Mouse (Mus musculus) megakaryocyte, embryonic 14.5 days (primary cell): Measurements from ENCODE around the gene Msantd2. TPM values are rescaled to one million over a fixed set of nuclear protein-coding genes. Genes with fewer than 3 reads are reported as not detected.
A peak's percentile ranks its signal among the peaks of the same experiment; 100 is the strongest.

Source experiments
- H3K27me3 ChIP-seq: replicated peaks from 2 replicates; pipeline ENCODE3; 2012; ENCODE audit warnings: inconsistent platforms
- H3K36me3 ChIP-seq: replicated peaks from 2 replicates; pipeline ENCODE3; 2012; ENCODE audit warnings: low read length, inconsistent platforms, mixed read lengths
- H3K4me1 ChIP-seq: 2 replicates; pipeline ENCODE4 v1.6.1; 2012; ENCODE audit warnings: inconsistent platforms
- H3K4me3 ChIP-seq: replicated peaks from 2 replicates; pipeline ENCODE3; 2012; ENCODE audit warnings: moderate library complexity, mild to moderate bottlenecking, inconsistent platforms
- H3K9me3 ChIP-seq: 2 replicates; pipeline ENCODE4 v1.6.1; 2012; ENCODE audit warnings: inconsistent platforms
- FLI1 ChIP-seq: IDR thresholded peaks from 2 replicates; pipeline ENCODE4 v1.6.1; 2012; ENCODE audit warnings: low read length, inconsistent platforms, mixed read lengths
- GATA1 ChIP-seq: IDR thresholded peaks from 3 replicates; pipeline ENCODE4 v1.6.1; 2012; ENCODE audit warnings: mixed read lengths, low read length, inconsistent platforms, borderline replicate concordance
- polyA plus RNA-seq: library from polyadenylated mRNA; stranded (reverse); fragments of >175 nt; gene quantifications from 2 replicates; pipeline ENCODE4 v1.2.3, GENCODE M21; 2012; ENCODE audit warnings: low replicate concordance; ENCODE audit not compliant: insufficient read depth

Gene Msantd2
- polyA plus RNA-seq, 1 experiment: 3.5 TPM

DNA sequence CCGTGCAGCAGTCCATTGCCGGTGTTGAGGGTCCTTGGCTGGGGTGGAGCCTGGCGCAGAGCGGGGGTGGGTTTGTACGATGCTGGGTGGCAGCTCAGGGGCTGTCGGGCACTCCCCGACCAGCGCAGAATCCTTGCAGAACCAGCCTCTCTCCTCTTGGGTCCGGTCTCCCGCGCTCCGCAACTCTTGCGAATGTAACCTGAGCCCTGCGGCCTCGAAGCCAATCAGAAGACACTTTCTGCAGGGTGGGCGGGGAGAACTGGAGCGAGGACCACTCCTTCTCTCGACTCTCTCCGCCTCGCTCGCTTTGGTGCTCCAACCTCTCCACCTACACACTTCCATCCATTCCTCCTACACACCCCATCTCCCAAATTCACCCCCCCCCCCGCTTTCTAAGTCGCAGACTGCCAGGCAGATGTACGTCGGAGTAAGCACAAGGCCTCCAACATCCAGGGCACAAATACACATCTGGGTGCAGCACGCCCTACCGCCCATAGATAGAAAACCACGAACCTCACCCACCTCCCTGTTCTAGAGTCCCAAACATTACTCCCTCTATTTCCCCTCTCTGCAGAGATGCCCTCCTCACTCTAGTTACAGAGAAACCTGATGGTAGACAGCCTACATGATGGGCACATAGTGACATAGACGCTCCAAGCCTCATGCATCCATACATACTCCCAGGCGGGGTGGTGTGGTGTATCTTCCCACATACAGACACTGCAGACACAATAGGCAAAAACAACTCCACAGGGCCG, 63.6 kb downstream of the Msantd2 start, which contains the start of gene Nrgn:
Gene Nrgn (minus strand): TSS at position 369 of the 758 bp plus-strand sequence.
- H3K27me3 ChIP-seq: no peaks in the 10 kb centered on the region
- TF ChIP-seq FLI1 (no peak), GATA1 (no peak)
- no peaks in the 10 kb centered on the region for H3K9me3 ChIP-seq
- H3K4me1 ChIP-seq: peaks cover 95% of the 10 kb centered on the region
- H3K4me3 ChIP-seq: peak within 1 kb of the TSS; percentile 99
- peaks cover 47% of the 10 kb centered on the region for H3K36me3 ChIP-seq

DNA sequence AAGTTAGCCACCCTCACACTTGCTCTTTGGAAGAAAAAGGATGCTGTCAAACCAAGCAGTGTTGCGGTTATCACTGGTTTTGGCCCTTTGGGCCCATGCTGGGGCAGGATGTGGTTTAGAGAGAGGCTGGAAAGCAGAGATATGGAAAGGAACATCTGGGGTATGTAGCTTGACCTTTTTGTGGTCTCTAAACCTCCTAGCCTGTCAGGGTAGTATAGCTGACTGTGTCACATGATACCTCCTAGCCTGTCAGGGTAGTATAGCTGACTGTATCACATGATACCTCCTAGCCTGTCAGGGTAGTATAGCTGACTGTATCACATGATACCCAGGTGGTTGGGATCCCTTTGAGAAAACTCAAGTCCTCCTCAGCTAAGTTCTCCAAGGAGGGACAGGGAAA, 65.2 kb downstream of the Msantd2 start:
- no peaks in the 10 kb centered on the region for H3K9me3 ChIP-seq
- H3K4me3 ChIP-seq: peak overlapping the region; percentile 99
- H3K36me3 ChIP-seq: peaks cover 31% of the 10 kb centered on the region
- H3K27me3 ChIP-seq: no peaks in the 10 kb centered on the region
- H3K4me1 ChIP-seq: peaks cover 95% of the 10 kb centered on the region
- TF ChIP-seq GATA1: peak; percentile 84; the same call in 2 of the 3 replicates
- TF ChIP-seq FLI1: peak; percentile 43; the same call in 1 of the 2 replicates

DNA sequence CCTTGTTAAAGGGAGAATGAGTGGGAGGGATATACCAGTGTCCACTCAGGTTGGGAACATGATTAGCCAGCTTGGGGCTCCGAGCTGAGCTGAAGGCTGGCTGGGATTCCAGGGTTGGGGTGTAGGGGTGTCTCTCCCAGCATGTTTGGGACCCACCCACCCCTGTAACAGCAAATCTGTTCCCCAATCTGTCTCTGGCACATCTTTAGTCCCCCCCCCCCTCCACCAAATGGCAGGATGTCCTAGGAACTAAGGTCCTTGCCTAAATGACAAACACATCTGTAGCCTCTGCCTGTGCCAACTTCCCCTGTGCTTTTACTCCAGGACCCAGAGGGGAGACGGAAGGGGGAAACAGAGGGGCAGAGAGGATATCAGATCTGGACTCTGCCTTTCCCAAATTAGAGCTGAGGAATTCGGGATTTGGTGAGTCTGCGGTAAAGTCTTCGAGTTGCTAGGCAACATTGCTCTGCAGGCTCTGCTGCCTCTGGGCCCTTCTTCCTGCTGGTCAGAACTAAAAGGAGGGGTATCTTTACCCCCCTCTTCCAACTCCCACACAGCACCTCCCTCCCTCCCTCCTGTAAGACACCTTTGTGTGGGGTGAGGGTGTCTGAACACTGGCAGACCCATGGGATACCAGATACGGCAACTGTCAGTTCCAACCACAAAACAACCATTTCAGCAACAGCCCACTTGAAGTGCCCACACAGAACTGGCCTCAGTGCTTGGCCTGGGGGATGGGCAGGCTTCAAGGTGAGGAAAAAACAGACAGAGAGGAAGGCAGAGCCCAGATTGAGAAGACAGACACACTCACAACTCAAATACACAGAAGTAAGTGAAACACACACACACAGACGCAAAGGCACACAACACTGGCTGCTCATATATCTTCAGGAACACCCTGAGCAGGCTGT, 66.0 kb downstream of the Msantd2 start, which contains the start of gene Siae:
Gene Siae (plus strand): TSS at position 861 of the 911 bp plus-strand sequence.
- H3K9me3 ChIP-seq: no peaks in the 10 kb centered on the region
- peak within 1 kb of the TSS; percentile 79 for H3K4me3 ChIP-seq
- no peaks in the 10 kb centered on the region for H3K27me3 ChIP-seq
- no peak for TF ChIP-seq FLI1
- no peak for TF ChIP-seq GATA1
- H3K4me1 ChIP-seq: peaks cover 89% of the 10 kb centered on the region
- peaks cover 26% of the 10 kb centered on the region for H3K36me3 ChIP-seq

- Histone ChIP-seq H3K4me1 (peaks cover 93% of the 10 kb centered on the region), H3K9me3 (no peaks in the 10 kb centered on the region), H3K27me3 (no peaks in the 10 kb centered on the region), H3K36me3 (peaks cover 18% of the 10 kb centered on the region), H3K4me3 (peak overlapping the region; percentile 50)
- TF ChIP-seq GATA1 (no peak), FLI1 (no peak)
These were observed 67.2 kb downstream of the Msantd2 start for GRCm38 (mm10) chr9:37556366-37556765.

DNA sequence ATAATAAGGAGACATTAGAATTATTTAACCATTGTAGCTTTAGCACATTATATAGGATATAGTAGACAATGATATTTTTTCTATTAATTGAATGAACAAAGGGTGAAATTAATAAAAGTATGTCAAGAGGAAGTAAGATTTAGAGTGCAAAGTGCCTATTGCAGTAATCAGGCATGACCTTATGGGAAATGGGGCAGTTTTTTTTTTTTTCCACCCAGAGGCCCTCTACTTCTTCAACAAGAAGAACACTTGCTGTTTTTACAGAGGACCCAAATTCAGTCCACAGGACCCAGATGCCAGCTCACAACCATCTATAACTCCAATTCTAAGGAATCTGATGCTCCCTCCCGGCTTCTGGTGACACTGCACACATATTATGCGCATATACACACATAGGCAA, 71.5 kb downstream of the Msantd2 start:
- Histone ChIP-seq H3K36me3 (peaks cover 21% of the 10 kb centered on the region), H3K4me1 (peaks cover 93% of the 10 kb centered on the region)

GRCm38 (mm10) chr9:37563805-37564204, 74.7 kb downstream of the Msantd2 start:
- peaks cover 93% of the 10 kb centered on the region for H3K4me1 ChIP-seq
- H3K36me3 ChIP-seq: peaks cover 23% of the 10 kb centered on the region
- no peak for TF ChIP-seq GATA1
- no peak for TF ChIP-seq FLI1

More for the DNA sequence above, 71.5 kb downstream of the Msantd2 start:
- Histone ChIP-seq H3K27me3 (no peaks in the 10 kb centered on the region), H3K4me3 (no peak overlapping the region), H3K9me3 (no peaks in the 10 kb centered on the region)
- TF ChIP-seq GATA1 (no peak), FLI1 (no peak)

DNA sequence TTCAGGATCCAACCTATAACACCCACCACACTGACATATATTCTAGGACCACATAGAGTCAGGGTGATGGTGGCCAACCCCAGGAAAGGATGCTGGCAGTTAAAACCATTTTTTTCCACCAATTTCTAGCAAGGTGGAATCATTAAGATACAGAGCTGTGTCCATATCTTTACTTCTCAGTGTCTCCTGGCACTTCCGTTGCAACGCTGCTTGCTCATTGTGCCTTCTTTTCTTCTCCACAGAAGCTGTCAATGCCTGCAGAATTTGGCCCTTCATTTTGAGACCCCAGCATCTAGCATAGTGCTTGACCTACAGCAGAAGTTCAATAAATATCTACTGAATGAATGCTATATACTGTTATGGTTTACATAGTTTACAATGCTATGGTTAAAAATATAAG, 77.9 kb downstream of the Msantd2 start:
- H3K36me3 ChIP-seq: peaks cover 23% of the 10 kb centered on the region
- TF ChIP-seq FLI1 (no peak), GATA1 (no peak; the same call in 2 of the 3 replicates)
- H3K4me1 ChIP-seq: peaks cover 100% of the 10 kb centered on the region
- H3K4me3 ChIP-seq: peak overlapping the region; percentile 93
- no peaks in the 10 kb centered on the region for H3K9me3 ChIP-seq
- H3K27me3 ChIP-seq: no peaks in the 10 kb centered on the region

More at GRCm38 (mm10) chr9:37563805-37564204, 74.7 kb downstream of the Msantd2 start:
- Histone ChIP-seq H3K4me3 (no peak overlapping the region), H3K27me3 (no peaks in the 10 kb centered on the region), H3K9me3 (no peaks in the 10 kb centered on the region)

DNA sequence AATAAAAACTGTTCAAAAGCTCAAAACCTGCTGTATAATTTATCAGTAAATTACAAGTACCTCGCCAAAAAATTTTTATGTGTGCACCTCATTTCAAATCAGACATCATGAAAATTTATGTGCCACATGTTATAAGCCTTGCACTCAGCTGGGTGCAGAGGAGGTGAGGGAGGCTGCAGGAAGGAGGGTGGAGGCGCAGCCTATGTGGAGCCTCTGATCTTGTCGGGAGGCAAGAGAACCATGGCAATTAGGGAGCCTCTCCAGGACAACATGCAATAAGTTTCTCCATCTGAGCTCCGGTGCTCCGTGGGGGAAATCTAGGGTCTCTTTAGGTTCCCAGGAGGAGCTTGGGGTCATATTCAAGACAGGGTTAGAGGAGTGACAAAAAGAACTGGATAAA, 78.3 kb downstream of the Msantd2 start:
- no peaks in the 10 kb centered on the region for H3K27me3 ChIP-seq
- H3K36me3 ChIP-seq: peaks cover 23% of the 10 kb centered on the region
- H3K4me1 ChIP-seq: peaks cover 100% of the 10 kb centered on the region
- H3K9me3 ChIP-seq: no peaks in the 10 kb centered on the region
- peak overlapping the region; percentile 93 for H3K4me3 ChIP-seq
- TF ChIP-seq FLI1: no peak

GRCm38 (mm10) chr9:37567892-37568604, 78.9 kb downstream of the Msantd2 start:
- Histone ChIP-seq H3K9me3 (no peaks in the 10 kb centered on the region), H3K4me3 (peak overlapping the region; percentile 93), H3K4me1 (peaks cover 100% of the 10 kb centered on the region), H3K27me3 (no peaks in the 10 kb centered on the region), H3K36me3 (peaks cover 26% of the 10 kb centered on the region)
- TF ChIP-seq FLI1: no peak
- TF ChIP-seq GATA1: peak; percentile 37; the same call in 1 of the 3 replicates
